In genomic region chr10:41464401-41464955, GRCm38 (mm10) we compare ENCODE assay signal across 22 mouse cellular contexts. TPM values are rescaled to one million over a fixed set of nuclear protein-coding genes. Genes with fewer than 3 reads are reported as not detected.
DNase-seq lines count a peak whose midpoint lies in the region; ATAC-seq lines count a peak whose summit lies in the region.
"Had no signal": no experiment of that assay in that cellular context is flagged by ENCODE, and none has a peak within 500 bp of the region (broad histone marks: within the 10 kb centered on the region; RNA-seq: fewer than 3 reads in every experiment).

No protein-coding gene starts in this region.

- no peak for ATAC-seq in neural tube, embryonic 12.5 days (ENCODE audit: low FRiP score, low read depth)
- ATAC-seq in neural tube, embryonic 15.5 days (ENCODE audit: low FRiP score), result no peak
- ATAC-seq: lung, postnatal 0 days had no signal

- H3K4me3 ChIP-seq in neural tube, embryonic 12.5 days, result no peak overlapping the region
- no peak overlapping the region for H3K4me3 ChIP-seq in neural tube, embryonic 15.5 days (replicated peaks)
- H3K4me3 ChIP-seq: embryonic facial prominence, embryonic 10.5 days; heart, embryonic 12.5 days had no signal

- H3K4me2 ChIP-seq in neural tube, embryonic 12.5 days (replicated peaks), result no peak overlapping the region
- no peak overlapping the region for H3K4me2 ChIP-seq in neural tube, embryonic 15.5 days
- H3K4me2 ChIP-seq: heart, embryonic 12.5 days had no signal

- peaks cover 31% of the 10 kb centered on the region for H3K36me3 ChIP-seq in neural tube, embryonic 12.5 days
- peaks cover 19% of the 10 kb centered on the region for H3K36me3 ChIP-seq in neural tube, embryonic 15.5 days

- peak; percentile 82 for DNase-seq in heart, adult 11 months
- no peak for DNase-seq in heart, postnatal 36 days
- peak; percentile 46 for DNase-seq in brain, adult 2 months (ENCODE audit: low read depth, low spot score)
- no peak for DNase-seq in thymus, postnatal 36 days
- no peak for DNase-seq in adrenal gland, postnatal 25 days
- DNase-seq: adrenal gland, postnatal 36 days; cerebellum, adult 2 months; heart, postnatal 14 days; kidney, adult 9 months; kidney, postnatal 25 days; liver; right cerebral cortex, postnatal 4 days had no signal

- intact Hi-C loops in heart, postnatal 36 days (cut with DNase I), result no loop called here

- WGBS in neural tube, embryonic 12.5 days, result 38% methylated on average over 15 of the region's 15 CpGs
- WGBS in neural tube, embryonic 15.5 days, result 34% methylated on average over 15 of the region's 15 CpGs

- peaks cover 13% of the 10 kb centered on the region for H3K4me1 ChIP-seq in neural tube, embryonic 12.5 days
- H3K4me1 ChIP-seq in neural tube, embryonic 15.5 days, result peaks cover 13% of the 10 kb centered on the region; the same call in 1 of the 2 replicates

- H3K9me3 ChIP-seq in neural tube, embryonic 12.5 days, result no peaks in the 10 kb centered on the region
- no peaks in the 10 kb centered on the region for H3K9me3 ChIP-seq in neural tube, embryonic 15.5 days (replicated peaks)
- H3K9me3 ChIP-seq: embryonic facial prominence, embryonic 10.5 days; heart, embryonic 12.5 days had no signal

- H3K27ac ChIP-seq in neural tube, embryonic 12.5 days, result no peak overlapping the region
- H3K27ac ChIP-seq in neural tube, embryonic 15.5 days (replicated peaks), result no peak overlapping the region
- H3K27ac ChIP-seq: embryonic facial prominence, embryonic 10.5 days had no signal

- 0 out of 2 replicates have a peak overlapping the region, but pooled peaks have one; percentile 1 for H3K9ac ChIP-seq in neural tube, embryonic 12.5 days
- H3K9ac ChIP-seq in neural tube, embryonic 15.5 days (replicated peaks), result no peak overlapping the region
- H3K9ac ChIP-seq: heart, embryonic 12.5 days had no signal

- no peaks in the 10 kb centered on the region for H3K27me3 ChIP-seq in neural tube, embryonic 12.5 days (replicated peaks)
- H3K27me3 ChIP-seq in neural tube, embryonic 15.5 days (replicated peaks), result no peaks in the 10 kb centered on the region
- H3K27me3 ChIP-seq: heart, embryonic 12.5 days had no signal

RNA-seq across cellular contexts. Expression of gene Mical1, which starts 11.6 kb away (rescaled TPM):
- 10 to 100 TPM; 14.5 to 15.8 TPM for total RNA-seq in heart, postnatal 36 days (2021)
- polyA plus RNA-seq in neural tube, embryonic 12.5 days (2016; fragmentation: Nextera tagmentation; extraction: Ambion mirVana), result 44.8 and 47.5 TPM in 2 replicates
- 22.7 and 29.6 TPM in 2 replicates for polyA plus RNA-seq in neural tube, embryonic 15.5 days (2015; fragmentation: Nextera tagmentation; extraction: Ambion mirVana)
- total RNA-seq in adrenal gland, postnatal 25 days (2021), result 10.4 and 11.8 TPM in 2 replicates

RNA-seq across cellular contexts. Expression of gene Zbtb24, which starts 14.3 kb away (rescaled TPM):
- total RNA-seq in heart, postnatal 36 days (2021), result 1 to 10 TPM; 8.6 to 8.9 TPM
- 22.4 and 23.3 TPM in 2 replicates for polyA plus RNA-seq in neural tube, embryonic 12.5 days (2016; fragmentation: Nextera tagmentation; extraction: Ambion mirVana)
- polyA plus RNA-seq in neural tube, embryonic 15.5 days (2015; fragmentation: Nextera tagmentation; extraction: Ambion mirVana), result 17.7 and 17.9 TPM in 2 replicates
- total RNA-seq in adrenal gland, postnatal 25 days (2021), result 21.8 and 26.0 TPM in 2 replicates

RNA-seq across cellular contexts. Expression of gene Smpd2, which starts 25.7 kb away (rescaled TPM):
- total RNA-seq in heart, postnatal 36 days (2021), result 10 to 100 TPM; 42.8 to 45.3 TPM
- 41.0 and 43.4 TPM in 2 replicates for polyA plus RNA-seq in neural tube, embryonic 12.5 days (2016; fragmentation: Nextera tagmentation; extraction: Ambion mirVana)
- polyA plus RNA-seq in neural tube, embryonic 15.5 days (2015; fragmentation: Nextera tagmentation; extraction: Ambion mirVana), result 37.6 and 42.4 TPM in 2 replicates
- total RNA-seq in adrenal gland, postnatal 25 days (2021), result 27.2 and 36.3 TPM in 2 replicates

RNA-seq across cellular contexts. Expression of gene Ppil6, which starts 25.8 kb away (rescaled TPM):
- 1 to 10 TPM; 1.2 to 1.8 TPM for total RNA-seq in heart, postnatal 36 days (2021)
- 0.79 and 1.2 TPM in 2 replicates for polyA plus RNA-seq in neural tube, embryonic 12.5 days (2016; fragmentation: Nextera tagmentation; extraction: Ambion mirVana)
- polyA plus RNA-seq in neural tube, embryonic 15.5 days (2015; fragmentation: Nextera tagmentation; extraction: Ambion mirVana), result 4.2 and 4.6 TPM in 2 replicates
- 1.7 TPM in 1 of 2 replicates, not detected in the other for total RNA-seq in adrenal gland, postnatal 25 days (2021)
- total RNA-seq: gastrocnemius, adult 8-10 months; granulocyte monocyte progenitor cell, adult 5-6 weeks; monocyte, adult 5-6 weeks; neutrophil, adult 5-6 weeks had no signal
- polyA plus RNA-seq: liver, embryonic 16.5 days had no signal

RNA-seq across cellular contexts. Expression of gene Cd164, which starts 54.7 kb away (rescaled TPM):
- 100 to 1,000 TPM; 144 to 145 TPM for total RNA-seq in heart, postnatal 36 days (2021)
- 91.3 and 98.8 TPM in 2 replicates for polyA plus RNA-seq in neural tube, embryonic 12.5 days (2016; fragmentation: Nextera tagmentation; extraction: Ambion mirVana)
- polyA plus RNA-seq in neural tube, embryonic 15.5 days (2015; fragmentation: Nextera tagmentation; extraction: Ambion mirVana), result 49.9 and 78.2 TPM in 2 replicates
- total RNA-seq in adrenal gland, postnatal 25 days (2021), result 213 and 238 TPM in 2 replicates

Comparison
In these comparisons a context has a peak if more than half of its experiments do, and no peak if none do; other contexts are left out.
1. DNase-seq: peak in heart, adult 11 months (single experiment) and brain, adult 2 months (single experiment); none in heart, postnatal 36 days (0 of 2), thymus, postnatal 36 days (0 of 2) and adrenal gland, postnatal 25 days (single experiment).